Mouse (Mus musculus): Measurements from ENCODE around the gene Gm11037.

- TF ChIP-seq POLR2A (IDR thresholded peaks at IDR 0.05; ENCODE audit: control insufficient read depth, extremely low read depth, insufficient read depth, low read length, poor library complexity), result no peak
- TF ChIP-seq CTCF (IDR thresholded peaks at IDR 0.05; ENCODE audit: borderline replicate concordance, control insufficient read depth, extremely low read depth, insufficient read depth, low read length, poor library complexity), result no peak
These were observed 35.6 kb downstream of the Gm11037 start for GRCm38 (mm10) chr2:131168914-131169313.
